Mouse (Mus musculus): Measurements from ENCODE around the gene Rsph3b.
"Not testable (repeated sequence)": the region's sequence is repeated elsewhere in the genome, so short reads cannot be mapped to it uniquely, and the experiment has no call there.

DNA sequence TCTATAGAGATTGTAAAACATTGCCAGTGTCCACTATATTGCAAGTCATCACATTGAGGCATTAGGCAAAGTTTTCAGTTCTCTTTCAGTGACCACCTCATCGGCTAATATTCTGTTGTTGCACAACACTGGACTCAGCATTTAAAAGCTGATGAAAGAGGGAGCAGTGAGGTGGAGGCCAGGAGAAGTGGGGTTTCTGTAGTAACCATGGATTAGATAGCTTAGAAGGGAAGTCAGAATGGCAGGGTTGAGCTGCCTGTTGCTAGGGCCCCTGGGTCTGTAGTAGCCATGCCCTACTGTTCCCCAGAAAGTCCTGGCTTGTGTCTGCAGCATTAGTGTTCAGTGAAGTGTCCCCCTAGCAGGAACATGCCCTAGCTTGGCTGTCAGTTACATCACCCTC lies 37.6 kb upstream of the Rsph3b start:
- not testable (repeated sequence) for TF ChIP-seq POLR2A, CTCF (IDR thresholded peaks at IDR 0.05; ENCODE audit: extremely low read depth, insufficient read depth, low read length)
